Mouse (Mus musculus): ENCODE measurements around the gene Paqr8. TPM values are rescaled to one million over a fixed set of nuclear protein-coding genes. Genes with fewer than 3 reads are reported as not detected.

Gene Paqr8
- total RNA-seq, 1 experiment from 2014 or later: 8.0 TPM

DNA sequence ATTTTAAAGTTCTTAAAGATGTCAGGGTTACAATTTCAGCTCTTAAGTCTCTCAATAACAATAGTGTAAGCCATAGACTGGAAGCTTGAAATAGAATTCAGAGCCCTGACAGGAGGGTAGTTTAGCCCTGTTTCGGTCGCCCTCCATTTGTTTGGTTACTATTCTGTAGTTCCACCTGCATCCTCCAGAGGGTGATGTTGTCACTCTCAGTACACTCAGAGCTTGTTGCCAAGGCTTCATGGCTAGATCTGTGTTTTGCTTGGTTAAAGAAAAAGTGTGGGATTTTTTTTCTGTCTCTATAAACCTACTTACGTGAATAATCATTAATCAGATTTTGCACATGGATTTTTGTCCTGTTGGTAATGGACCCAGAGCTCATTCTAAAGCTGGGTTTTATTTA, 48.6 kb downstream of the Paqr8 start:
- peak; percentile 84 to 85; a peak in 3 of 4 replicates for ATAC-seq (replicated peaks in 1 of 2; ENCODE audit: insufficient read depth in 1 of 2, low FRiP score in 2 of 2, low TSS enrichment in 1 of 2, low read depth in 1 of 2, poor library complexity in 2 of 2, severe bottlenecking in 2 of 2)

- peak; percentile 11 to 31; a peak in 2 of 4 replicates for ATAC-seq (replicated peaks in 1 of 2; ENCODE audit: insufficient read depth in 1 of 2, low FRiP score in 2 of 2, low TSS enrichment in 1 of 2, low read depth in 1 of 2, poor library complexity in 2 of 2, severe bottlenecking in 2 of 2)
These were observed 49.7 kb downstream of the Paqr8 start for GRCm38 (mm10) chr1:20940151-20940550.

DNA sequence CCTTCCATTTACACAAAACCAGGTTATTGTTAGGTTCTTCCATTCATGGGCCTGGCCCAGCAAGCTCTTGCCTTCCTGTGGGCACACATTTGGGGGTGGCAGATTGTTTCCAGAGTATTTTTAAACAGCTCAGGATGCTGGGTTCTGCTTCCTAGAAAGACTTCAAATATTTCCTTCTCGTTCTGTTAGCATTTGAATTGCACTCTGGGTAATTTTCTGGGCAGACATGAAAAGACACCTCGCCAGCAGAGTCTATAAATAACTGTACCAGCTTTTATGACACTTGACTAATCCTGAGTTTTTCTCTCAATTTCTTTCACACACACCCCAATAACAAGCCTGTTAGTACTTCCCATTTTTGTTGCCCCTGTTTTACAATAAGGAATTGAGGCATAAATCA, 50.9 kb downstream of the Paqr8 start:
- no peak for ATAC-seq (replicated peaks in 1 of 2; ENCODE audit: insufficient read depth in 1 of 2, low FRiP score in 2 of 2, low TSS enrichment in 1 of 2, low read depth in 1 of 2, poor library complexity in 2 of 2, severe bottlenecking in 2 of 2)

DNA sequence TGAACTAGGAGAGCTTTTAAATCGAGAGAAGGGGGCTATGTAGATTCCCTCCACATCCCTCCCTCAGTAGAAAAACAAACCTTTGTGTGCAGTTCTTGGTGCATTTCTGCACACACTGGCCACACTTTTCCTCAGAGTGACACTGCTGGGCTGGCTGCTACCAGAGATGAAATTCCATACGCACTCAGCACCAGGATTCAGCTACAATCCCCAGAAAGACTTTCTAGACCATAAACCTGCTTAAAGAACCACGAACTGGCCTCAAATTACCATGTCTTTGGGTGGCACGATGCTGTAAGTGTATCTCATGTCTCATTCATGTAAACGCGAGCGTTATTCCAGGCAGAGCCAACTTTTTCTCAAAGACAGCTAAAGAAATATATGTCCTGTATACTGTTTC, 51.5 kb downstream of the Paqr8 start:
- ATAC-seq (replicated peaks in 1 of 2; ENCODE audit: insufficient read depth in 1 of 2, low FRiP score in 2 of 2, low TSS enrichment in 1 of 2, low read depth in 1 of 2, poor library complexity in 2 of 2, severe bottlenecking in 2 of 2): no peak

DNA sequence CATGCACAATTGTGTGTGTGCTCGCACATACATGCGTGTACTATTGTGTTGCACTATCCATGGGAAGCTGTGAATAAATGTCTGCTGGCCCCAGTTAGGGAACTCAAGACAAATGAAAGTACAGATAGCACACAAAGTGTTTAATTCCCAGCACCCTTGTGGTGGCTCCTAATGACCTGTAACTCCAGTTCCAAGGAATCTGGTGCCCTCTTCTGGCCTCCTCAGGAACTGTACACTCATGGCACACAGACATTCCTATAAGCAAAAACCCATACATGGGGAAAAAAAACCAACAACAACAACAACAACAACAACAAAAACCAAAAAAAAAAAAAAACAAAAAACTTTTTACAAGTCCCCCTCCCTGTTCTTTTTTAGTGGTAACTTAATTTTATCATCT, 52.6 kb downstream of the Paqr8 start:
- no peak for ATAC-seq (replicated peaks in 1 of 2; ENCODE audit: insufficient read depth in 1 of 2, low FRiP score in 2 of 2, low TSS enrichment in 1 of 2, low read depth in 1 of 2, poor library complexity in 2 of 2, severe bottlenecking in 2 of 2)

DNA sequence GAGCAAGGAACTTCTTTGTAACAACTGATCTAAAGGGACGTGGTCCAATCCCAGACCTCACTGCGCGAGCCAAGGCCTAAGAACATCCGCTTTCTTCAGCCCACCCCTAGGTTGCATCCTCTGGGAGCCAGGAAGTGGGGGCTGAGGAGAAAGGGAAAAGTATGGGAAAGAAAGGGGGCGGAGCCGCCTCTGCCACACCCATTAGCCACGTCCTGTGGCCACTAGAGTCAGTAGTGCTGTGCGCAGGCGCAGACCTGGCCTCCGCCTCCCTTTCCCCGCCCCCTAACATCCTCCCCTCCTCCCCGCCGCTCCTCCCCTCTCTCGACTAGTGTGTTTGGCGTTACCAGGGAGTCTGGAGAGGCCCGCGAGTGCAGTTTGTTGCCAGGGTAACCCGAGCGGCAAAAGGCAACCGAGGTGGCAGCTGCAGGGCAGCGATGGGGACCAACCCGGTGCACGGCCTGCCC, 60.9 kb downstream of the Paqr8 start, which contains the start of gene Efhc1:
Efhc1 (plus strand) TSS at position 327 of the 464 bp plus-strand sequence.
- peak; percentile 98 to 99 for ATAC-seq (replicated peaks in 1 of 2; ENCODE audit: insufficient read depth in 1 of 2, low FRiP score in 2 of 2, low TSS enrichment in 1 of 2, low read depth in 1 of 2, poor library complexity in 2 of 2, severe bottlenecking in 2 of 2)

- no peak for ATAC-seq (replicated peaks in 1 of 2; ENCODE audit: insufficient read depth in 1 of 2, low FRiP score in 2 of 2, low TSS enrichment in 1 of 2, low read depth in 1 of 2, poor library complexity in 2 of 2, severe bottlenecking in 2 of 2)
These were observed 61.4 kb downstream of the Paqr8 start for GRCm38 (mm10) chr1:20951799-20952198.

GRCm38 (mm10) chr1:20954876-20955275, 64.5 kb downstream of the Paqr8 start:
- ATAC-seq (replicated peaks in 1 of 2; ENCODE audit: insufficient read depth in 1 of 2, low FRiP score in 2 of 2, low TSS enrichment in 1 of 2, low read depth in 1 of 2, poor library complexity in 2 of 2, severe bottlenecking in 2 of 2): no peak

DNA sequence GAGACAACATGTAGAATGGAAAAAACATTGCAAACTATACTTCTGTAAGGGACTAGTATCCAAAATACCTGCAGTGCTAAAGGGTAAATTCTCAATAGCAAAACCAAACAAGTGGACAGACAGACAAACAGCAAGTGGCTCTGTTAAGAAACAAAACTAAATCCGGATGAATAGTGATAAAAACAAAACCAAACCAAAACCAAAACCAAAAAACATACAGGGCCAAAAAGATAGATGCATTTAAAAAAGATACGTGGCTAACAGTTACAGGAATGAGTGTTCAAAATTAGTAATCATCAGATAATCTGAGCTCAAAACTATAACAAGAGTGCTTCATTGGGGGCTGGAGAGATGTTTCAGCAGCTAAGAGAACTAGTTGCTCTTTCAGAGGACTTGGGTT, 79.2 kb downstream of the Paqr8 start:
- no peak for ATAC-seq (replicated peaks in 1 of 2; ENCODE audit: insufficient read depth in 1 of 2, low FRiP score in 2 of 2, low TSS enrichment in 1 of 2, low read depth in 1 of 2, poor library complexity in 2 of 2, severe bottlenecking in 2 of 2)

- ATAC-seq (replicated peaks in 1 of 2; ENCODE audit: insufficient read depth in 1 of 2, low FRiP score in 2 of 2, low TSS enrichment in 1 of 2, low read depth in 1 of 2, poor library complexity in 2 of 2, severe bottlenecking in 2 of 2): no peak
These were observed 83.0 kb downstream of the Paqr8 start for GRCm38 (mm10) chr1:20973389-20973788.

DNA sequence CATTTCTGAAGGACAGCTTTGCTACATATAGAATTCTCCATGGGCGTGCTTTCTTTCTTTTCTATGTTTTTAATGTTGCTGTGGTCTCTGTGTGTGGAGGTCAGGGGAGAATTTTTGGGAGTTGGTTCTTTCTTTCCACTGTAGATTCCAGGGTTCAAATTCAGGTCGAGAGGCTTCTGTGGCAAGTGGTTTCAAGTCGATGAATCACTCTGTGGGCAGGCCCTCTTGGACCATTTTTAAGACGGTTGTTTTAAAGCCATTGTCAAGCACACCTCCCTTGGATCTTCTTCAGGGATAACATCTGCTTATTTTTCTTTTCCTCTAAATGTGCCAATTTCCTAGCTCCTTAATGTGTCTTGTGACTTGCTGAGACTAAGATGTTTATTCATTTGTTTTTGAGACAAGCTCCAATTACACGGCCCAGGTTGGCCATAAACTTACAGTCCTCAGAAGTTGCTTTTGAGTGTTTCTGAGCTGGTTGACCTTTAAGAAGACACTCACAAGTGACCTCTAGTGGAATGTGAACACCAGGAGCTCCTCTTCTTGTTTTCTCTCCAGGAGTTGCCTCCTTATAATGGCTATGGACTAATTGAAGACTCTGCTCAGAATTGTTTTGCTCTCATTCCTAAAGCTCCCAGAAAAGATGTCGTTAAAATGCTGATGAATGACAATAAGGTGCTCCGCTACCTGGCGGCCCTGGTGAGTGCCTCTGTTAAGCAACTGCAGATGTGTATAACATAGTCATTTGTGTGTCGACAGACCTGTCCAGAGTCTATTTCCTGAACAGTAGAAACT, 84.1 kb downstream of the Paqr8 start:
- no peak for ATAC-seq (replicated peaks in 1 of 2; ENCODE audit: insufficient read depth in 1 of 2, low FRiP score in 2 of 2, low TSS enrichment in 1 of 2, low read depth in 1 of 2, poor library complexity in 2 of 2, severe bottlenecking in 2 of 2)

DNA sequence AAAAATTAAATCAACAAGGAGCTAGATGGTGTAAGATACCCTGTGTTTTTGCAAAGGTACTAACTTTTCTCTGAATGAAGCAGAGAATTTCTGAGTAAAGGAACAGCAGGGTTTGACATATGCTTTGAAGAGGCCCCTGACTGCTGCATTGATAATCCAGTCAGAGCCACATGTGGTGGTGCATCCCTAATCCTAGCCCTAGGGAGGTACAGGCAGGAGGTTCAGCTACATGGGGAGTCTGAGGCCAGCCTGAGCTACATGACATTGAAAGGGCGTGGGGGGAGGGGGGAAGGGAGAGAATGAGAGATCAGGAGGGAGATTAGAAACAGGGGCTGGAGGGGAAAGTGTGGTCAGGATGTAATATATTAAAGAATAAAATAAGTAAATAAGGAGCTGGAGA, 90.1 kb downstream of the Paqr8 start:
- ATAC-seq (replicated peaks in 1 of 2; ENCODE audit: insufficient read depth in 1 of 2, low FRiP score in 2 of 2, low TSS enrichment in 1 of 2, low read depth in 1 of 2, poor library complexity in 2 of 2, severe bottlenecking in 2 of 2): no peak

DNA sequence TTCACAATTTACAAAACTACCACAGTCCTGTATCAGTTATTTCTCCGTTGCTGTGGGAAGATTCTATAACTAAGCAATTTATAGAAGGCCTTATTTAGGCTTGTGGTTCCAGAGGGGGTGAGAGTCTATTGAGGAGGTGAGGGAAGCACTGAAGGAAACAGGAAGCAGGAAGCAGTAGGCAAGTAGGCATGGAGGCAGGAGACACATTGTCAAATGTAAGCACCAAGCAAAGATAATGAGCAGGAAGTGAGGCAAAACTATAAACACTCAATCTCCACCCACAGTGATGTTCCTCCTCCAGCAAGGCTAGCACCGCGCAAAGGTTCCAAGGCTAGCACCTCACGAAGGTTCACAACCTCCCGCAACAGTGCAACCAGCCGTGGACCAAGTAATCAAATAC, 91.4 kb downstream of the Paqr8 start:
- no peak for ATAC-seq (replicated peaks in 1 of 2; ENCODE audit: insufficient read depth in 1 of 2, low FRiP score in 2 of 2, low TSS enrichment in 1 of 2, low read depth in 1 of 2, poor library complexity in 2 of 2, severe bottlenecking in 2 of 2)

GRCm38 (mm10) chr1:20984103-20984502, 93.7 kb downstream of the Paqr8 start:
- no peak for ATAC-seq (replicated peaks in 1 of 2; ENCODE audit: insufficient read depth in 1 of 2, low FRiP score in 2 of 2, low TSS enrichment in 1 of 2, low read depth in 1 of 2, poor library complexity in 2 of 2, severe bottlenecking in 2 of 2)

- no peak for ATAC-seq (replicated peaks in 1 of 2; ENCODE audit: insufficient read depth in 1 of 2, low FRiP score in 2 of 2, low TSS enrichment in 1 of 2, low read depth in 1 of 2, poor library complexity in 2 of 2, severe bottlenecking in 2 of 2)
These were observed 94.2 kb downstream of the Paqr8 start for GRCm38 (mm10) chr1:20984582-20984981.

- ATAC-seq (replicated peaks in 1 of 2; ENCODE audit: insufficient read depth in 1 of 2, low FRiP score in 2 of 2, low TSS enrichment in 1 of 2, low read depth in 1 of 2, poor library complexity in 2 of 2, severe bottlenecking in 2 of 2): peak; percentile 49 to 58
These were observed 96.1 kb downstream of the Paqr8 start for GRCm38 (mm10) chr1:20986378-20987056.

Data from hematopoietic stem cell, adult 5-6 weeks (primary cell).